Mouse (Mus musculus) midbrain, embryonic 13.5 days (tissue): ENCODE measurements around the gene Slc26a10. TPM values are rescaled to one million over a fixed set of nuclear protein-coding genes. Genes with fewer than 3 reads are reported as not detected.
"Not testable (repeated sequence)": the region's sequence is repeated elsewhere in the genome, so short reads cannot be mapped to it uniquely, and the experiment has no call there.

Experiments
- ATAC-seq: fragments of 200-750 bp; cut with Nextera tagmentation; 2 replicates; pipeline ENCODE4 v1.8.0; 2017; ENCODE audit warnings: mild to moderate bottlenecking, moderate TSS enrichment, moderate library complexity
- H3K27ac ChIP-seq: fragments of 300-500 bp; sonication (generic); 2 replicates; pipeline ENCODE4 v1.5.1; 2015; ENCODE audit warnings: inconsistent platforms, mild to moderate bottlenecking, moderate library complexity
- H3K27me3 ChIP-seq: fragments of 300-500 bp; sonication (generic); 2 replicates; pipeline ENCODE4 v1.6.1; 2015; ENCODE audit warnings: mild to moderate bottlenecking, inconsistent platforms
- H3K36me3 ChIP-seq: fragments of 300-500 bp; sonication (generic); 2 replicates; pipeline ENCODE4 v1.6.1; 2015; ENCODE audit warnings: mild to moderate bottlenecking, inconsistent platforms
- H3K4me1 ChIP-seq: fragments of 300-500 bp; sonication (generic); replicated peaks from 2 replicates; pipeline ENCODE4 v1.6.1; 2015; ENCODE audit warnings: inconsistent platforms
- H3K4me2 ChIP-seq: fragments of 300-500 bp; sonication (generic); replicated peaks from 2 replicates; pipeline ENCODE4 v1.6.1; 2015; ENCODE audit warnings: moderate library complexity, mild to moderate bottlenecking, inconsistent platforms
- H3K4me3 ChIP-seq: fragments of 300-500 bp; sonication (generic); replicated peaks from 2 replicates; pipeline ENCODE4 v1.5.1; 2015; ENCODE audit warnings: mild to moderate bottlenecking, inconsistent platforms
- H3K9ac ChIP-seq: fragments of 300-500 bp; sonication (generic); replicated peaks from 2 replicates; pipeline ENCODE4 v1.6.1; 2015; ENCODE audit warnings: mild to moderate bottlenecking, inconsistent platforms
- H3K9me3 ChIP-seq: fragments of 300-500 bp; sonication (generic); 2 replicates; pipeline ENCODE4 v1.6.1; 2016; ENCODE audit warnings: mild to moderate bottlenecking, inconsistent platforms
- WGBS: fragments of 180-500 bp; shearing (Covaris S2); methylation state at CpG from one replicate; pipeline ENCODE4 v1.1.7; 2015; 5-methylcytosine and 5-hydroxymethylcytosine counted together
- polyA plus RNA-seq: library from polyadenylated mRNA; unstranded; fragments of >200 nt; fragmentation: Nextera tagmentation; extraction: Ambion mirVana; gene quantifications from 2 replicates; pipeline ENCODE4 v1.2.1, GENCODE M21; 2015

The Slc26a10 gene
- polyA plus RNA-seq, 1 experiment from 2014 or later = 1.0 TPM

DNA sequence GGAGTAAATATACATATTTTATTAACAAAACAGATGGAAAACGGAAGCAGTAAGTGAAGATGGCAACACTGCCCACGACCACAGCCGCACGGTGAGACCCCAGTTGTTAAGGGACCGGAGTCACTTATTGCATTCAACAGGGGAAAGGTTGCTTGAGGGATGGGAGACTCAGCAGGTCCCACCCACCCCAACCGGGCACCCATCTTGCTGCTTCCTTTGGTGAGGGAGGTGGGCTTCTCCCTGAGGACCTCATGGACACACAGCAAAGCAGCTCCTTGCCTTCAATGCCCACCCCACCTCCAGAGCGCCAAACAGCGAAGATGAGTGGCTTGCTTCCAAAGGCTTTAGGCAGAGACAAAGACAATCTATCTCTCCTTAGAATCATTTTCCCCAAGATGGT lies 16.7 kb upstream of the Slc26a10 start:
- no peak overlapping the region for H3K9ac ChIP-seq
- H3K4me1 ChIP-seq = peaks cover 30% of the 10 kb centered on the region
- WGBS = 92% methylated on average over 8 of the region's 8 CpGs
- no peak overlapping the region for H3K27ac ChIP-seq
- no peak overlapping the region for H3K4me3 ChIP-seq
- H3K36me3 ChIP-seq = peaks cover 53% of the 10 kb centered on the region
- H3K4me2 ChIP-seq = no peak overlapping the region
- H3K9me3 ChIP-seq = no peaks in the 10 kb centered on the region
- H3K27me3 ChIP-seq = no peaks in the 10 kb centered on the region
- no peak for ATAC-seq

DNA sequence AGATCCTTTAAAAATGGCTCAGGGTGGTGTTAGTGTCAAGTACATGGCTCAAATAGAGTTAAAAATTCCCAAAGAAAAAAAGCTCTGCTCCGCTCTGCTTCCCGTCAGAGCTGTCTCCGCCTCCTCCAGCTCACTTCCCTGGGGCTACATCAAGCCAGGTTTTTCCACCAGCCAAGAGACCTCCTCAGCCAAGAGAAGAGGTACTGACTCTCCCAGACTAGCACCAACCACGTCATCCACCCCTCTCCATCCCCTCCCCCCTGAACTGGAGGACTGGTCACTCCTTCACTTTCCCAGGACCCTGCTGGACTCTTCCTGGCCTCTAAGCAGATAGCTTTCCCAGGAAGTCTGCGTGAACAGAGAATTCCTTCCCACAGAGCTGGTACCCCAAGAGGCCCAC lies 15.9 kb upstream of the Slc26a10 start:
- peaks cover 30% of the 10 kb centered on the region for H3K4me1 ChIP-seq
- peak overlapping the region; percentile 96 for H3K9ac ChIP-seq
- peak; percentile 60 for ATAC-seq
- H3K4me2 ChIP-seq = peak overlapping the region; percentile 79
- no peaks in the 10 kb centered on the region for H3K27me3 ChIP-seq
- H3K36me3 ChIP-seq = peaks cover 51% of the 10 kb centered on the region
- H3K9me3 ChIP-seq = no peaks in the 10 kb centered on the region
- peak overlapping the region; percentile 92 for H3K4me3 ChIP-seq
- 6% methylated on average over 5 of the region's 5 CpGs for WGBS
- H3K27ac ChIP-seq = peak overlapping the region; percentile 91

DNA sequence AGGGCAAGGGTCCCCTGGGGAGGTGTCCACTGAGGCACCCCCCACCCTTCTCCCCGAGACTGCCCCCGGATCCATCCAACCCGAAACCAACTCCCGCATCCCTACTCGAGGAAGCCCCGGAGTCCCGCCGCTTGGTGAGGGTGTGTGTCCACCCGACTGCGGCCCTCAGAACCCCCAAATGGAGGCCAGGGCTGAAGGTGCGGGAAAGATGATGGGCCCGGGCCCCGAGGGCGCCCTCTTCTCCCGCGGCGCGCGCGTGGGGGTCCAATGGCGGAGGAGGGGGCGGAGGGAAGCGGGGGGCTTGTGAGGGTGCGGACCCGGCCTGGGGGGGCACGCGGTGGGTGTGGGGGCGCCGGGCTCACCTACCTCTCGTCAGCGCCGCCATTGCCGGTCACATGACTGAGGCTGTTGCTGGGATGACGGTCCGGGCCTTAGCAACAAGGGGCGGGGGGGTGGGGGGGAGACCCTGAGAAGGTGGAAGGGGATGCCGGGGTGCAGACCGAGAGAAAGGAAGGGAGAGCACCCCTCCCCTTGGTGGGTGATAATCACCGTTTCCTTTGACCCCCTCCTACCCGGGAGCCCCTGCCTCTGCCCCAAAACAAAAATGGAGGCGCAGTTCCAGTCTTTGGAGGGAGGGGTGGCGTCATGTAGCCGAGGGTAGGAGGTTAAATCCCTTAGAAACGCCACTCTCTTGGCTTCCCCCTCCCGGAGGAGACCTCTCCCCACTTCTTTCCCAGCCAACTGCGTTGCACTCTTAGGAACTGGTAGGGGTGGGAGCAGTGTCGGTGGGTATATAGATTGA lies 15.1 kb upstream of the Slc26a10 start, which contains the start of gene Dtx3:
TSS of gene Dtx3 (minus strand) at position 401 of the 802 bp plus-strand sequence.
- peak; percentile 70 for ATAC-seq
- no peaks in the 10 kb centered on the region for H3K9me3 ChIP-seq
- H3K9ac ChIP-seq = peak within 1 kb of the TSS; percentile 96
- H3K4me2 ChIP-seq = peak within 1 kb of the TSS; percentile 79
- WGBS = 0% methylated on average over 35 of the region's 47 CpGs
- peak within 1 kb of the TSS; percentile 91 for H3K27ac ChIP-seq
- H3K36me3 ChIP-seq = peaks cover 53% of the 10 kb centered on the region
- peak within 1 kb of the TSS; percentile 92 for H3K4me3 ChIP-seq
- H3K4me1 ChIP-seq = peaks cover 33% of the 10 kb centered on the region
- H3K27me3 ChIP-seq = no peaks in the 10 kb centered on the region

DNA sequence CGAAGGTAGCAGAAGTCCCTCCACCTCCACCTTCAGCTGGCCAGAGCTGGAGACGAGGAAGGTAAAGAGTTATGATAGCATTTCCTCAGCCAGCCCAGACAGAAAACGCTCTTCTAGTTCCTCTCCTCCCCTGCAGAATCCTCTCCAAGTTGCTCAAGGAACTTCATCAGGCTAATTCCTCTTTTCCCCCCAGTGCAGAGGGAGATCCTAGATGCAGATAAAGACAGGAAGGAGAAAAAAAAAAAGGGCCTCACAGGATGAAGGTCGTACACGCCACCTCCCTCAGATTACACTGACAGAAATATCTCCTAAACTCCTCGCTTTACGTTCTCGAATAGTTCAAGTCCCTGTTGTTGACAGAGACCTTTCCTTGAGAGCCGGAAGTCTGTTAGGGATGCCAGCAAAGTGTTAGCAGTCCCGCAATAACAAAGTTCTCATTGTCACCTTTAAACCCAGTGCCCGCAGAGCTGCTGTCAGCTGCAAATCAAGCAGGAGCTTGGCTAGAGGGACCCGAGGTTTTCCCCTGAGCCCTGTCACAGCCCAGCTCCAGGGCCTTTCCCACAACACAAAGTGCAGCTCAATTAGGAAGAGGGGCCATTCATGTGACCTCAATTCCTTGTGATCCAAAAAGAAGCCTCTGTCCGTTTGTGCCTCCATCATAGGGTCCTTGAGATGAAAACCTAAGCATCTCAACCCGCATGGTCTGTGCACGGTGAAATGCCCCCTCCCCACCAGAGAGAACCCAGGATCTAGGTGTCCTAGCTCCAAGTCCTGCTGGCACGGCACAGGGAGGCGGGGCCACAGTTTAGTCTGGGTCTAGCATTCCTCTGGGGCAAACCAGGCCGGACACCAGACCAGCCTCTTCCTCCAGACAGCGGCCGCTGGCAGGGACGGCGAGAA lies 14.2 kb upstream of the Slc26a10 start:
- Histone ChIP-seq H3K4me1 (peaks cover 41% of the 10 kb centered on the region), H3K4me3 (peak overlapping the region; percentile 92), H3K4me2 (peak overlapping the region; percentile 79), H3K36me3 (peaks cover 45% of the 10 kb centered on the region), H3K9me3 (no peaks in the 10 kb centered on the region), H3K27ac (peak overlapping the region; percentile 91), H3K9ac (peak overlapping the region; percentile 96), H3K27me3 (no peaks in the 10 kb centered on the region)
- 25% methylated on average over 22 of the region's 22 CpGs for WGBS
- ATAC-seq = peak; percentile 37; the same call in 1 of the 2 replicates

DNA sequence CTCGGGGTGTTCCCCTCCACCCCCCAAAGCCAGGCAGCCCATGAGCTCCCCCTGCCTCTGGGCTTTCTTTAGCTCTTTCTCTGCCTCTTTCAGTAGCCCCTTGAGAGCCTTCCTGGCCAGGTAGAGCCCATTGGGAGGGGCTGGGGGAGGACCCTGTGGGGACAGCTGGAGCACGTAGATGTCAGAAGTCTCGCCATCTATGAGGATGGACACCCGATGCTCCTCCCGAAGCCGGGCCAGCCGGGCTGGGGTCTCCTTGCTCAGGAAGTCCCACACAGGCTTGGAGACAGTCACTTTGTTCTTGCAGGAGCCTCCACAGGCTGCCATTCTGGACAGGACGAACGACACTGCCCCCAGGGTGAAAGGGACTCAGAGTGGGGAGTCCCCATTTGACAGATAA lies 12.6 kb upstream of the Slc26a10 start:
- Histone ChIP-seq H3K4me1 (peaks cover 54% of the 10 kb centered on the region), H3K4me3 (no peak overlapping the region)

DNA sequence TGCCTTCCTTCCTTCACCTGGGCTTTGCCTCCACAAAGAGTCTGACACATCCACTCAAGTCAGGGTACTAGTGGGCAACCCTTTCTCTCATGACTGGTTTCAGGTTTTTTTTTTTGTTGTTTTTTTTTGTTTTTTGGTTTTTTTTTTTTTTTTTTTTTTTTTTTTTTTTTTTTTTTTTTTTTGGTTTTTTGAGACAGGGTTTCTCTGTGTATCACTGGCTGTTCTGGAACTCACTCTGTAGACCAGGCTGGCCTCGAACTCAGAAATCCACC lies 11.5 kb upstream of the Slc26a10 start:
- ATAC-seq, H3K4me2 ChIP-seq, H3K4me3 ChIP-seq, H3K9ac ChIP-seq, H3K9me3 ChIP-seq, H3K27ac ChIP-seq, H3K27me3 ChIP-seq: not testable (repeated sequence)
- Histone ChIP-seq H3K36me3 (peaks cover 26% of the 10 kb centered on the region), H3K4me1 (peaks cover 63% of the 10 kb centered on the region)
- 93% methylated on average over 1 of the region's 1 CpGs for WGBS

More for the DNA sequence above, 12.6 kb upstream of the Slc26a10 start:
- Histone ChIP-seq H3K36me3 (peaks cover 28% of the 10 kb centered on the region), H3K9ac (no peak overlapping the region), H3K9me3 (no peaks in the 10 kb centered on the region), H3K27ac (no peak overlapping the region), H3K4me2 (no peak overlapping the region), H3K27me3 (no peaks in the 10 kb centered on the region)
- 93% methylated on average over 9 of the region's 9 CpGs for WGBS
- no peak for ATAC-seq

DNA sequence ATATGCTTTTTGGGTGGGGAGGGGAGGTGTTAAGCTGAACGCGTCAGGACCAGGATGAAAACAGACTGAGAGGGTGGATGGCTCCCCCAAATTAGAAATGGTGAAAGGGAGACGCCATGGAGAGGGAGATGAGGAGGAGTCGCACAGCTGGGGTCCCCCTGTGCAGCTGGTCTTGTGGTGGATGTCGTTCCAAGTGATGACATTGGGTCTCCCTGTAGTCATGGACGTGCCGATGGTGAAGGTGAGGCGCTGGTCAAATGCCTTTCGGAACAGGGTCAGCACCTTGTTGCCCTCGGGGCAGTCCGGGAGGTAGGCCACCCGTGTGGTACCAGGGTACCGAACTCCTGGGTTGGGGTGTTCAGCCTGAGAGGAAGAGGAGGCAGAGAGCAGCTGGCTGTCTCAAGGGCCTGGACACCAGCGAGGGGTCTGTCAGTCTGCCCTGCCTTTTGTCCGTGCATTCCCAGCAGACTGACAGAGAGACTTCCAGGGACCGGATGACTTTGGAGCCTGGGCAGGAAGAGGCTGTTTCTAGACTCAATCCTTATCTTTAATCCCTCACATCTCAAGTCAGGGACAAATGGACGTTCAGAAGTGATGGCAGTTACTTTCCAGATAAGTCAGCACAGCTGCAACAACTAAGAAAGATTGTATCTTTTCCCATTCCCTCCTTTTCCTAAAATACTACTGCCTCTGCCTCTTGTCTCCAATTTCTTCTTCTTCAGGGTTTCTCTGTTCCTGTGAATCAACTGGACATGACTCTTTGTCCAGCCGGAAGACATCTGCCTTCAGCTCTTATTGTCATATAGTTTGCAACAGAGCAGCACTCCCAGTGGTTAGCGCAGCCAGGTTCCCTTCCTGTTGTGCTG lies 11.0 kb upstream of the Slc26a10 start:
- Histone ChIP-seq H3K4me2 (no peak overlapping the region), H3K4me1 (peaks cover 59% of the 10 kb centered on the region), H3K9me3 (no peaks in the 10 kb centered on the region), H3K27ac (no peak overlapping the region), H3K4me3 (no peak overlapping the region), H3K27me3 (no peaks in the 10 kb centered on the region), H3K9ac (no peak overlapping the region), H3K36me3 (peaks cover 32% of the 10 kb centered on the region)
- ATAC-seq = no peak
- WGBS = 78% methylated on average over 19 of the region's 19 CpGs

DNA sequence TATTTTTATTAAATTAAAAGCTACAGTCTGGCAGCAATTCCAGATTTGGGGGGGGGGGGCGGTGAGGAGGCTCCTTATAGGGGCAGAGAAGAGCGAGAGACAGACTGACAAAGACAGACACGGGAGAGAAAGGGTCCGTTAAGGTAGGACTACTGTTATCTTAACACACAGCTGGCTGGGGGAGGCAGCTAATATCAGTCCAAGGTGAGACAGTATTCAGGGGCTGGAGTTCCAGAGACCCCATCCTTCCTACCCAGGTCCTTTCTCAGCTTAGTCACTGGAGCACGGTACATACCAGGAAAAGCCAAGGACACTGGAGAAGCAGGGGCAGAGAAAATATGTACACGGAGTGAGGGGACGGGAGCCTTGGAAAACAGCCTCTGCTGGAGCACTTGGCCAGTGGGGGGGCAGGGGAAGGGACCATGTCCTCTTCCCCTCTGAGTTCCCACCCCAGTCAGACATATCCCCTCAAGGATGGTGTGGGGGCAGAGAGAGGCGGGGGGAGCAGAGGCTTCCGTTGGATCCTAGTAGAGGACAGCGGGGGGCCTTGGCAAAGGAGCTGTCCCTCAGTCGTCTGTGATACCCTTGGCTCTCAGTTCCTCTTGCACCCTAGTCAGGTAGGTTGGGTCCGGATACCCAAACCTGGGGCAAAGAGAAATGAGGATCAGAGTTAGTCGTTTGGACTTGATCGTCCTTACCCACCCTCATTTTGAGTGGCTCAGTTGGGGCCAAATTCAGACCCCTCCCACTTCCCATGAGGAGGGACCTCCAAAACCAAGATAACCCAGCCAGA lies 10.1 kb upstream of the Slc26a10 start:
- Histone ChIP-seq H3K9me3 (no peaks in the 10 kb centered on the region), H3K27ac (no peak overlapping the region), H3K9ac (no peak overlapping the region), H3K36me3 (peaks cover 32% of the 10 kb centered on the region), H3K4me1 (peaks cover 52% of the 10 kb centered on the region), H3K4me3 (no peak overlapping the region), H3K4me2 (peak overlapping the region; percentile 99), H3K27me3 (no peaks in the 10 kb centered on the region)
- 29% methylated on average over 14 of the region's 14 CpGs for WGBS
- no peak for ATAC-seq

DNA sequence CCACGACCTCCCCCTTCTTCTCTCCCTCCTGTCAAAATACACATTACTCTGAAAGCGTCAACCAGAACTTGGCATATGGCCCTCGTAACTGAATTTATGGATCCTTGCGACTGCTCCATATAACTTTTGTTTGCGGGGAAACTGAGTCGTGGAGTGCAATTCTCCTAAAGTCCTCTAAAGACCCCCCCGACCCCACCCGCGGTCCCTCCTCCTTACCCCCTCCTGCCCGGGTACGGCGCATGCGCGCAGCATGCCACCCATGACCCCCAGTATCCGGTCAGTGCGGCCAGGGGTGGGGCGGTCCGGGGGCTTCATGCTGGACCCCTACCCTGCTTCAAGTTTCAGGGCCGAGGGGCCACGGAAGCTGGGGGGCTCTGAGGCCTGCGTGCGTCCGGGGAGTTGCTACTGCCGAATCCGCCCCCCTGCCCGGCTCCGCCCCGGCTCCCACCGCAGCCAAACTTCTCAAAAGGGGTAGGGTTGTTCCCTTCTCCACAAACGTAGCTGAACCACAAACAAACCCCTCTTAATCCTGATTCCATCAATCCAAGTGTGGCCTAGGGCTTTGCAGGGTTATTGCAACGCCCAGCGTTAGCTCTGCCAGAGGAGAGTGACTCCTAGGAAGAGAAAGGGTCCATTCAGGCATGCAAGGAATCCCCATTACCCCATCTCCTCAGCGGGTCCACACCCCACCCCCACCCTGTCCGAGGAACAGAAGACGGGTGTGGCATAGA lies 9.4 kb upstream of the Slc26a10 start, which contains the start of gene Arhgef25:
TSS of gene Arhgef25 (minus strand) at position 433 of the 731 bp plus-strand sequence.
- 0 out of 2 replicates have a peak, but pooled peaks have one; percentile 8 for ATAC-seq
- peak within 1 kb of the TSS; percentile 68 for H3K4me3 ChIP-seq
- H3K4me2 ChIP-seq = peak within 1 kb of the TSS; percentile 99
- H3K4me1 ChIP-seq = peaks cover 51% of the 10 kb centered on the region
- peak within 1 kb of the TSS; percentile 85 for H3K9ac ChIP-seq
- under 1% methylated on average over 35 of the region's 35 CpGs for WGBS
- no peaks in the 10 kb centered on the region for H3K27me3 ChIP-seq
- peaks cover 32% of the 10 kb centered on the region for H3K36me3 ChIP-seq
- peak within 1 kb of the TSS; percentile 81; the same call in 1 of the 2 replicates for H3K27ac ChIP-seq
- H3K9me3 ChIP-seq = no peaks in the 10 kb centered on the region

DNA sequence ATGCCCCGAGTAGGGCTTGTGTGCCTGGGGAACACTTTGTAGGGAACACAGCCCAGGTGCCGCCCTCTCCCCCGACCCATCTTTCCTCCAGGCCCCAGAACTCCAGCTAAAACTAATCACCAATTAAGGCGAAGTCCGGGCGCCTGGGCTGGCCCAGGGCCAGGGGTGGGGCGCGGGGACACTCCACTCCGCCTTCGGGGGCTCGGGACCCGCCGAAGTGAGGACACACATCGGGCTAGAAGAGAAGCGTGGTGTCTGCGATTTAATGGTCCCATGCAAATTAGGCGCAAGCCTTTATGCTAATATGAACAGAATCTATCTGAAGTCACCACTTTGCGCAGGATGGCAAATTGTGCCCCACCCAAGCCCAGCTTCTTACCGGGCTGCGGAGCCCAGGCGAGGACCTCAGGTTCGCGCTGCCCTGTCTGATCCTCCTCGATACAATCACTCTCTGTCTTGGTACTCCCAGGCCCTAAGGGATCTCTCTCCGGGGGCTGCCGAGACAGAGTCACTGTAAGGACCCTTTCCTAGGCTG lies 8.7 kb upstream of the Slc26a10 start:
- H3K27ac ChIP-seq = peak overlapping the region; percentile 81; the same call in 1 of the 2 replicates
- peaks cover 51% of the 10 kb centered on the region for H3K4me1 ChIP-seq
- no peaks in the 10 kb centered on the region for H3K27me3 ChIP-seq
- H3K4me3 ChIP-seq = peak overlapping the region; percentile 68
- peak overlapping the region; percentile 85 for H3K9ac ChIP-seq
- H3K9me3 ChIP-seq = no peaks in the 10 kb centered on the region
- ATAC-seq = peak; percentile 10; the same call in 1 of the 2 replicates
- peak overlapping the region; percentile 99 for H3K4me2 ChIP-seq
- WGBS = 2% methylated on average over 26 of the region's 26 CpGs
- peaks cover 32% of the 10 kb centered on the region for H3K36me3 ChIP-seq
